Mouse (Mus musculus) small intestine, adult 2 months (tissue): Measurements from ENCODE around the gene Hoxb4.

ENCODE experiments used
- CTCF ChIP-seq: fragments of 200-500 bp; IDR thresholded peaks from 2 replicates; pipeline ENCODE4 v1.5.1; 2012; ENCODE audit warnings: low read depth, mild to moderate bottlenecking, control low read depth, inconsistent platforms, low read length, moderate library complexity, mixed read lengths; ENCODE audit not compliant: insufficient replicate concordance, insufficient read length; ENCODE audit errors: extremely low read depth
- POLR2A ChIP-seq: fragments of 200-500 bp; IDR thresholded peaks from 2 replicates; pipeline ENCODE4 v1.6.1; 2012; ENCODE audit warnings: low read depth, mild to moderate bottlenecking, control low read depth, inconsistent platforms, low read length, moderate library complexity

DNA sequence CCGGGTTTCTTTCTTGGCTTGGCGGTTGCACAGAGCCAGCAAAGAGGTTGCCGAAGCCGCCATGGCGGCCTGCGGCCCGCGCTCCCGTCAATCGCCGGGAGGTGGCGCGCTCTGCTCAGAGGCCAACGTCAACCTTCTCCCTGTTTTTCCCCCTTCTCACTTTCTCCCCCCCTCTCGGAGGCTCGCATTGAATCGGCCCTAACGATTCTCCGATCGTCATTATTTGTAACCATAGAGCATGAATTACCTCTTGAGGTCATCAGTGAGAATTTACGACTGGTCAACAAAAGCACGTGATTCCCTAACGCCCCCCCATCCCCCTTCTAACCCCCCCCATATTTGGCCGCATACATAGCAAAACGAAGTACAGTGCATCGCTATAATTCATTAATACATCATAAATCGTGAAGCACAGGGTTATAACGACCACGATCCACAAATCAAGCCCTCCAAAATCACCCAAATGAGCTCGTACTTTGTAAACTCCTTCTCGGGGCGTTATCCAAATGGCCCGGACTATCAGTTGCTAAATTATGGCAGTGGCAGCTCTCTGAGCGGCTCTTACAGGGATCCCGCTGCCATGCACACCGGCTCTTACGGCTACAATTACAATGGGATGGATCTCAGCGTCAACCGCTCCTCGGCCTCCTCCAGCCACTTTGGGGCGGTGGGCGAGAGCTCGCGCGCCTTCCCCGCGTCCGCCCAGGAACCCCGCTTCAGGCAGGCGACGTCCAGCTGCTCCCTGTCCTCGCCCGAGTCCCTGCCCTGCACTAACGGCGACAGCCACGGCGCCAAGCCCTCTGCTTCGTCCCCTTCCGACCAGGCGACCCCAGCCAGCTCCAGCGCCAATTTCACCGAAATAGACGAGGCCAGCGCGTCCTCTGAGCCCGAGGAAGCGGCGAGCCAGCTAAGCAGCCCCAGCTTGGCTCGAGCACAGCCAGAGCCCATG is 14.6 kb upstream of the Hoxb4 start, which contains the start of gene Hoxb5:
- TF ChIP-seq POLR2A = no peak
- peak; percentile 79 for TF ChIP-seq CTCF
